Mouse (Mus musculus) forebrain, postnatal 0 days (tissue): Measurements from ENCODE around the gene Fcgr2b. TPM values are rescaled to one million over a fixed set of nuclear protein-coding genes. Genes with fewer than 3 reads are reported as not detected.
A peak's percentile ranks its signal among the peaks of the same experiment; 100 is the strongest.
"Not testable (repeated sequence)": the region's sequence is repeated elsewhere in the genome, so short reads cannot be mapped to it uniquely, and the experiment has no call there.

Experiments used
- ATAC-seq: fragments of 200-750 bp; cut with Nextera tagmentation; 2 replicates; pipeline ENCODE4 v1.8.0; 2017; ENCODE audit warnings: mild to moderate bottlenecking, moderate library complexity
- DNase-seq: peaks from one replicate; pipeline ENCODE4 v3.0.0-alpha.2; 2015
- H3K27ac ChIP-seq: fragments of 300-500 bp; sonication (generic); 2 replicates; pipeline ENCODE4 v1.5.1; 2014; ENCODE audit warnings: low read depth, mild to moderate bottlenecking, antibody characterized with exemption, low read length, moderate library complexity, mixed read lengths
- H3K27me3 ChIP-seq: fragments of 300-500 bp; sonication (generic); 2 replicates; pipeline ENCODE4 v1.6.1; 2014; ENCODE audit warnings: mild to moderate bottlenecking, low read length, mixed read lengths; ENCODE audit not compliant: insufficient read depth
- H3K36me3 ChIP-seq: fragments of 300-500 bp; sonication (generic); 2 replicates; pipeline ENCODE4 v1.6.1; 2014; ENCODE audit warnings: mild to moderate bottlenecking, moderate library complexity; ENCODE audit not compliant: insufficient read depth
- H3K4me1 ChIP-seq: fragments of 300-500 bp; sonication (generic); 2 replicates; pipeline ENCODE4 v1.6.1; 2014; ENCODE audit warnings: antibody characterized with exemption; ENCODE audit not compliant: insufficient read depth
- H3K4me2 ChIP-seq: fragments of 300-500 bp; sonication (generic); 2 replicates; pipeline ENCODE4 v1.6.1; 2014; ENCODE audit warnings: low read depth, mild to moderate bottlenecking, moderate library complexity
- H3K4me3 ChIP-seq: fragments of 300-500 bp; sonication (generic); 2 replicates; pipeline ENCODE4 v1.5.1; 2014; ENCODE audit warnings: low read depth, low read length, mixed read lengths
- H3K9ac ChIP-seq: fragments of 300-500 bp; sonication (generic); 2 replicates; pipeline ENCODE4 v1.6.1; 2014; ENCODE audit warnings: mild to moderate bottlenecking
- H3K9me3 ChIP-seq: fragments of 300-500 bp; sonication (generic); 2 replicates; pipeline ENCODE4 v1.6.1; 2016; ENCODE audit warnings: low read length
- CTCF ChIP-seq: sonication (generic); IDR thresholded peaks from 2 replicates; pipeline ENCODE4 v1.5.1; 2016; ENCODE audit warnings: antibody characterized with exemption, control low read depth, low read depth
- WGBS: fragments of 180-500 bp; shearing (Covaris S2); extraction: QIAGEN DNeasy Blood & Tissue Kit; methylation state at CpG from one replicate; pipeline ENCODE4 v1.1.7; 2014; 5-methylcytosine and 5-hydroxymethylcytosine counted together
- polyA plus RNA-seq: library from polyadenylated mRNA; unstranded; fragments of >200 nt; fragmentation: Nextera tagmentation; extraction: Ambion mirVana; gene quantifications from 2 replicates; pipeline ENCODE4 v1.2.1, GENCODE M21; 2015
- total RNA-seq: library from RNA; depleted of rRNA; stranded (reverse); fragments of >200 nt; gene quantifications from 2 replicates; pipeline ENCODE4 v1.2.3, GENCODE M21; 2014

The Fcgr2b gene
- total and polyA plus RNA-seq, 2 experiments from 2014 or later: 2.3 to 3.9 TPM

- H3K4me2 ChIP-seq: no peak overlapping the region
- no peaks in the 10 kb centered on the region for H3K9me3 ChIP-seq
- ATAC-seq (no peak), DNase-seq (peak; percentile 35)
- peak; percentile 69 for TF ChIP-seq CTCF
- WGBS: 61% methylated on average over 5 of the region's 5 CpGs
- H3K4me3 ChIP-seq: no peak overlapping the region
- H3K4me1 ChIP-seq: no peaks in the 10 kb centered on the region
- H3K9ac ChIP-seq: no peak overlapping the region
- no peaks in the 10 kb centered on the region for H3K36me3 ChIP-seq
- no peaks in the 10 kb centered on the region for H3K27me3 ChIP-seq
- H3K27ac ChIP-seq: no peak overlapping the region
Observed at GRCm38 (mm10) chr1:170992550-170992949, 16.2 kb upstream of the Fcgr2b start.

GRCm38 (mm10) chr1:170989656-170990055 is 13.3 kb upstream of the Fcgr2b start:
- no peaks in the 10 kb centered on the region for H3K27me3 ChIP-seq
- no peak for TF ChIP-seq CTCF
- H3K4me2 ChIP-seq: no peak overlapping the region
- H3K4me1 ChIP-seq: no peaks in the 10 kb centered on the region
- no peaks in the 10 kb centered on the region for H3K36me3 ChIP-seq
- H3K4me3 ChIP-seq: no peak overlapping the region
- no peaks in the 10 kb centered on the region for H3K9me3 ChIP-seq
- DNase-seq (no peak), ATAC-seq (no peak)
- H3K9ac ChIP-seq: no peak overlapping the region
- 72% methylated on average over 9 of the region's 9 CpGs for WGBS
- no peak overlapping the region for H3K27ac ChIP-seq

DNA sequence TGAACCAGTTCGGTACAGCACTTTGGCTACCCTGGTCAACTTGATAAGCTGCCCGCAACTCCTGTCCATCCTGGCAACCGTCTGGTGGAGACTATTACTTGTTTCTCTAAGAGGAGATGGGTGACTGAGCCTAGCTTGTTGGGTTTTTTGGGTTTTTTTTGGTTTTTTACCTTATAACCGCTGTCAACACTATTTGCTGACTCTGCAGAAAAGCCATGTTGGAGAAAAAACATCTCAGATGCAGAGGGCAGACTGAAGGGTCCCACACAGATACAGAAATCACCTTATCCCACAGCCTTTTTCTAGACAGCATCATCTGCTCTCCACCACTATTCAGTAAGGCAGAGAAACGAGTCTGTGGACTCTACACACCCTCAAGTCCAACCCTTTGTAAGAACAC is 9.5 kb upstream of the Fcgr2b start:
- Histone ChIP-seq H3K27ac (no peak overlapping the region), H3K9ac (no peak overlapping the region), H3K4me2 (no peak overlapping the region), H3K4me1 (no peaks in the 10 kb centered on the region), H3K4me3 (no peak overlapping the region), H3K36me3 (no peaks in the 10 kb centered on the region), H3K9me3 (no peaks in the 10 kb centered on the region), H3K27me3 (no peaks in the 10 kb centered on the region)
- no peak for ATAC-seq
- 83% methylated on average over 5 of the region's 5 CpGs for WGBS
- TF ChIP-seq CTCF: no peak
- DNase-seq: no peak

GRCm38 (mm10) chr1:170985092-170985491 is 8.7 kb upstream of the Fcgr2b start:
- no peak overlapping the region for H3K4me2 ChIP-seq
- WGBS: 79% methylated on average over 3 of the region's 3 CpGs
- H3K9me3 ChIP-seq: no peaks in the 10 kb centered on the region
- H3K27ac ChIP-seq: no peak overlapping the region
- H3K9ac ChIP-seq: no peak overlapping the region
- no peak for DNase-seq
- no peaks in the 10 kb centered on the region for H3K27me3 ChIP-seq
- no peak for ATAC-seq
- H3K4me3 ChIP-seq: no peak overlapping the region
- no peak for TF ChIP-seq CTCF
- no peaks in the 10 kb centered on the region for H3K36me3 ChIP-seq
- no peaks in the 10 kb centered on the region for H3K4me1 ChIP-seq

DNA sequence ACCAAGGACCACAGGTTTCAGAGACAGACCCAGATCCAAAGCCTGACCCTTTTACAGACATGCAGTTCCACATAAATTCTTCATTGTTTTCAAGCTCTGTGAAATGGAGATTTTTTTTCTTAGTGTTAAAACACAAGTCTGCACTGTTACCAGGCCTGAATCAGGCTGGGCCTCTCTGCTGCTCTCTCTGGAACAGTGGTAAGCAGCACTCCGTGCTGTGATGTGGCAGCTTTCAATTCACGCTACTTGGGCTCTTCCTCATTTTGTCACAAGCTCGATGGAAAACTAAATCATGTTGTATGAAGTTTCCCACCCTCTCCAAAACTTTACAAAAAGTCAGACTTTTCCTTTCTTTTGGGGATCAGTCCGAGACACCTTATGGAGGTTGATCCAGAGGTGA is 6.7 kb upstream of the Fcgr2b start:
- Histone ChIP-seq H3K36me3 (no peaks in the 10 kb centered on the region), H3K4me3 (no peak overlapping the region), H3K27me3 (no peaks in the 10 kb centered on the region), H3K4me1 (no peaks in the 10 kb centered on the region), H3K27ac (no peak overlapping the region), H3K4me2 (no peak overlapping the region), H3K9me3 (no peaks in the 10 kb centered on the region), H3K9ac (no peak overlapping the region)
- 87% methylated on average over 4 of the region's 4 CpGs for WGBS
- no peak for ATAC-seq
- no peak for DNase-seq
- TF ChIP-seq CTCF: no peak

DNA sequence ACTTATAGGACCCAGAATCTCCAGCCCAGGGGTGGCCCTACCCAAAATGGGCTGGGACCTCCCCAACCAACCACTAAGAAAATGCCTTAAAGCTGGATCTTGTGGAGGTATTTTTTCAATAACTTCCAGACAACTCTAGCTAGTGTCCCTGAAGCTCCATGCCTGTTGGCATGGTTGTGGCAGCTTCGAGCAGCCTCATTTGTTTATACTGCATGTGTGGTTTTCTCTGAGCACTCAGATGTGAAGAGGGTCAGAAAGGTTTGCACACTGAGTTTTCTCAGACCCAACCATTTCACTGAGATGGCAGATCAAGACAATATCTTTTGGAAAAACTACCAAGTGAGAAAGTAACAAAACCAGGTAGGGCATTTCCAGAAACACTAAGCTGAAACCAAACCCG is 6.0 kb upstream of the Fcgr2b start:
- Histone ChIP-seq H3K4me3 (no peak overlapping the region), H3K4me2 (no peak overlapping the region), H3K27me3 (no peaks in the 10 kb centered on the region), H3K9me3 (no peaks in the 10 kb centered on the region), H3K36me3 (no peaks in the 10 kb centered on the region), H3K9ac (no peak overlapping the region), H3K4me1 (no peaks in the 10 kb centered on the region), H3K27ac (no peak overlapping the region)
- 80% methylated on average over 2 of the region's 2 CpGs for WGBS
- DNase-seq (no peak), ATAC-seq (no peak)
- no peak for TF ChIP-seq CTCF

GRCm38 (mm10) chr1:170981679-170982078 is 5.3 kb upstream of the Fcgr2b start:
- H3K4me3 ChIP-seq, ATAC-seq, H3K36me3 ChIP-seq, H3K27me3 ChIP-seq, H3K9ac ChIP-seq, H3K9me3 ChIP-seq, H3K27ac ChIP-seq, H3K4me2 ChIP-seq, DNase-seq, H3K4me1 ChIP-seq: not testable (repeated sequence)
- 93% methylated on average over 1 of the region's 1 CpGs for WGBS

GRCm38 (mm10) chr1:170978601-170979000 is 2.3 kb upstream of the Fcgr2b start:
- WGBS: 82% methylated on average over 4 of the region's 4 CpGs
- H3K9me3 ChIP-seq: no peaks in the 10 kb centered on the region
- no peak for TF ChIP-seq CTCF
- no peaks in the 10 kb centered on the region for H3K27me3 ChIP-seq
- ATAC-seq (no peak), DNase-seq (no peak)
- no peaks in the 10 kb centered on the region for H3K4me1 ChIP-seq
- no peak overlapping the region for H3K9ac ChIP-seq
- no peak overlapping the region for H3K4me2 ChIP-seq
- H3K4me3 ChIP-seq: no peak overlapping the region
- H3K27ac ChIP-seq: no peak overlapping the region
- H3K36me3 ChIP-seq: no peaks in the 10 kb centered on the region
